In genomic region chr11:97573891-97574550, GRCm38 (mm10) we compare ENCODE assay signal across 9 mouse cellular contexts. TPM values are rescaled to one million over a fixed set of nuclear protein-coding genes. Genes with fewer than 3 reads are reported as not detected.
DNase-seq lines count a peak whose midpoint lies in the region; ATAC-seq lines count a peak whose summit lies in the region.
"Had no signal": no experiment of that assay in that cellular context is flagged by ENCODE, and none has a peak within 500 bp of the region (broad histone marks: within the 10 kb centered on the region; RNA-seq: fewer than 3 reads in every experiment).

No protein-coding gene starts in this region.

- H3K27ac ChIP-seq in heart, embryonic 15.5 days: no peak overlapping the region
- H3K27ac ChIP-seq in hindbrain, embryonic 10.5 days: peak overlapping the region; percentile 93
- H3K27ac ChIP-seq in neural tube, embryonic 13.5 days (replicated peaks): peak overlapping the region; percentile 97

- no peaks in the 10 kb centered on the region for H3K9me3 ChIP-seq in heart, embryonic 15.5 days (replicated peaks)
- H3K9me3 ChIP-seq in hindbrain, embryonic 10.5 days: no peaks in the 10 kb centered on the region
- no peaks in the 10 kb centered on the region for H3K9me3 ChIP-seq in neural tube, embryonic 13.5 days

- H3K4me3 ChIP-seq in heart, embryonic 15.5 days: peak overlapping the region; percentile 75
- peak overlapping the region; percentile 76 for H3K4me3 ChIP-seq in hindbrain, embryonic 10.5 days
- H3K4me3 ChIP-seq in neural tube, embryonic 13.5 days: peak overlapping the region; percentile 76

- intact Hi-C loops in heart, postnatal 36 days (cut with DNase I): loop anchor here (2.0 kb wide), 2 partner anchors 41 to 85 kb away; no protein-coding TSS in a partner anchor
- intact Hi-C loops in left cerebral cortex, postnatal 4 days (cut with DNase I): no loop called here

- 0 out of 2 replicates have a peak, but pooled peaks have one; percentile 5 for ATAC-seq in heart, embryonic 15.5 days (replicated peaks; ENCODE audit: insufficient number of reproducible peaks, insufficient read depth, low FRiP score, low read depth)
- ATAC-seq in neural tube, embryonic 13.5 days (ENCODE audit: low read depth): peak; percentile 15; the same call in 1 of the 2 replicates

- H3K27me3 ChIP-seq in heart, embryonic 15.5 days: peaks cover 98% of the 10 kb centered on the region
- H3K27me3 ChIP-seq in hindbrain, embryonic 10.5 days (ENCODE audit: insufficient read depth, poor library complexity, severe bottlenecking): peaks cover 97% of the 10 kb centered on the region
- peaks cover 11% of the 10 kb centered on the region; the same call in 1 of the 2 replicates for H3K27me3 ChIP-seq in neural tube, embryonic 13.5 days

- peaks cover 34% of the 10 kb centered on the region for H3K4me1 ChIP-seq in heart, embryonic 15.5 days (replicated peaks)
- peaks cover 88% of the 10 kb centered on the region for H3K4me1 ChIP-seq in hindbrain, embryonic 10.5 days (replicated peaks)
- peaks cover 84% of the 10 kb centered on the region for H3K4me1 ChIP-seq in neural tube, embryonic 13.5 days (replicated peaks)

- H3K4me2 ChIP-seq in heart, embryonic 15.5 days: peak overlapping the region; percentile 100
- peak overlapping the region; percentile 86 for H3K4me2 ChIP-seq in neural tube, embryonic 13.5 days

- no peaks in the 10 kb centered on the region for H3K36me3 ChIP-seq in heart, embryonic 15.5 days
- H3K36me3 ChIP-seq in hindbrain, embryonic 10.5 days: no peaks in the 10 kb centered on the region
- no peaks in the 10 kb centered on the region for H3K36me3 ChIP-seq in neural tube, embryonic 13.5 days

- no peak for DNase-seq in heart, postnatal 36 days
- peak; percentile 82 for DNase-seq in cerebellum, adult 9-11 months
- no peak for DNase-seq in hindbrain, embryonic 10.5 days (ENCODE audit: low spot score)
- peak; percentile 70 for DNase-seq in left cerebral cortex, postnatal 4 days
- DNase-seq in gastrocnemius, postnatal 25 days: no peak
- no peak for DNase-seq in adrenal gland, postnatal 36 days

- WGBS in heart, embryonic 15.5 days: 3% methylated on average over 21 of the region's 28 CpGs
- WGBS in hindbrain, embryonic 10.5 days: under 1% methylated on average over 27 of the region's 28 CpGs
- WGBS in neural tube, embryonic 13.5 days: 1% methylated on average over 27 of the region's 28 CpGs

- H3K9ac ChIP-seq in heart, embryonic 15.5 days: no peak overlapping the region
- H3K9ac ChIP-seq in neural tube, embryonic 13.5 days: peak overlapping the region; percentile 97

RNA-seq across cellular contexts. Expression of gene Srcin1, which starts 2.0 kb away (rescaled TPM):
- polyA plus RNA-seq in heart, embryonic 15.5 days (2015; fragmentation: Nextera tagmentation; extraction: Ambion mirVana): 0.06 and 0.15 TPM in 2 replicates
- total RNA-seq in heart, postnatal 36 days (2021): under 1 TPM; 0.08 to 0.16 TPM
- 0.76 and 1.8 TPM in 2 replicates for polyA plus RNA-seq in hindbrain, embryonic 10.5 days (2016; fragmentation: Nextera tagmentation; extraction: Ambion mirVana)
- total RNA-seq in left cerebral cortex, postnatal 4 days (2021): 100 to 1,000 TPM; 163 to 177 TPM
- 5.7 and 7.0 TPM in 2 replicates for polyA plus RNA-seq in neural tube, embryonic 13.5 days (2015; fragmentation: Nextera tagmentation; extraction: Ambion mirVana)
- under 1 TPM; 0.43 to 0.49 TPM for total RNA-seq in gastrocnemius, postnatal 25 days (2021)
- total RNA-seq in adrenal gland, postnatal 36 days (2021): 10 to 100 TPM in 1 of 2 experiments, 1 to 10 TPM in 1; 6.8 to 14.5 TPM
- polyA plus RNA-seq: liver, embryonic 16.5 days had no signal

RNA-seq across cellular contexts. Expression of gene Epop, which starts 55.5 kb away (rescaled TPM):
- polyA plus RNA-seq in heart, embryonic 15.5 days (2015; fragmentation: Nextera tagmentation; extraction: Ambion mirVana): 0.71 and 1.1 TPM in 2 replicates
- total RNA-seq in heart, postnatal 36 days (2021): 1 to 10 TPM in 1 of 2 experiments, under 1 TPM in 1; 0.95 to 2.4 TPM
- polyA plus RNA-seq in hindbrain, embryonic 10.5 days (2016; fragmentation: Nextera tagmentation; extraction: Ambion mirVana): 13.4 and 14.3 TPM in 2 replicates
- total RNA-seq in left cerebral cortex, postnatal 4 days (2021): 1 to 10 TPM; 5.6 to 6.3 TPM
- polyA plus RNA-seq in neural tube, embryonic 13.5 days (2015; fragmentation: Nextera tagmentation; extraction: Ambion mirVana): 3.6 and 4.1 TPM in 2 replicates
- total RNA-seq in gastrocnemius, postnatal 25 days (2021): 1 to 10 TPM; 1.2 to 1.6 TPM
- 1 to 10 TPM; 4.9 to 5.8 TPM for total RNA-seq in adrenal gland, postnatal 36 days (2021)

Comparison
In these comparisons a context has a peak if more than half of its experiments do, and no peak if none do; other contexts are left out.
1. DNase-seq: peak in cerebellum, adult 9-11 months (single experiment) and left cerebral cortex, postnatal 4 days (single experiment); none in heart, postnatal 36 days (0 of 2), hindbrain, embryonic 10.5 days (single experiment), gastrocnemius, postnatal 25 days (single experiment) and adrenal gland, postnatal 36 days (0 of 2).
2. RNA of gene Srcin1, which starts 2.0 kb away (total RNA-seq): 163 to 177 TPM in left cerebral cortex, postnatal 4 days; 6.8 to 14.5 TPM in adrenal gland, postnatal 36 days, 0.43 to 0.49 TPM in gastrocnemius, postnatal 25 days and 0.08 to 0.16 TPM in heart, postnatal 36 days; every median in the first group is over 10 times any median in the second.
3. Peak in every context shown above with its lines, with median percentiles within 50 percentile points of each other: H3K4me3 ChIP-seq.